Mouse (Mus musculus): ENCODE data around the gene Gc. TPM values are rescaled to one million over a fixed set of nuclear protein-coding genes. Genes with fewer than 3 reads are reported as not detected.

Gene Gc
- total and polyA plus RNA-seq, 2 experiments from 2014 or later, result 0.53 TPM; not detected in 1

- 30% methylated on average over 1 of the region's 1 CpGs for WGBS
- ATAC-seq (ENCODE audit: insufficient read depth, low read depth) (no peak), DNase-seq (ENCODE audit: low spot score) (no peak)
- Histone ChIP-seq H3K27me3 (ENCODE audit: control insufficient read depth, insufficient read depth, low read length) (no peaks in the 10 kb centered on the region), H3K9me3 (replicated peaks; ENCODE audit: control insufficient read depth, low read length) (no peaks in the 10 kb centered on the region), H3K4me3 (ENCODE audit: low read depth, low read length) (no peak overlapping the region), H3K27ac (ENCODE audit: low read depth) (no peak overlapping the region), H3K36me3 (replicated peaks; ENCODE audit: control insufficient read depth, insufficient read depth, low read length) (no peaks in the 10 kb centered on the region), H3K4me1 (ENCODE audit: control insufficient read depth, insufficient read depth) (no peaks in the 10 kb centered on the region), H3K4me2 (ENCODE audit: low read depth, low read length) (no peak overlapping the region), H3K9ac (replicated peaks; ENCODE audit: low read depth, low read length) (no peak overlapping the region)
- TF ChIP-seq CTCF (IDR thresholded peaks at IDR 0.05; ENCODE audit: low read depth), result no peak
- TF ChIP-seq EP300 (IDR thresholded peaks at IDR 0.05; ENCODE audit: low read depth), result no peak
These were observed 67.3 kb downstream of the Gc start for GRCm38 (mm10) chr5:89390405-89390804.

GRCm38 (mm10) chr5:89384204-89384603 lies 73.5 kb downstream of the Gc start:
- Histone ChIP-seq H3K4me2 (ENCODE audit: low read depth, low read length) (no peak overlapping the region), H3K27me3 (ENCODE audit: control insufficient read depth, insufficient read depth, low read length) (no peaks in the 10 kb centered on the region), H3K36me3 (replicated peaks; ENCODE audit: control insufficient read depth, insufficient read depth, low read length) (no peaks in the 10 kb centered on the region), H3K9me3 (replicated peaks; ENCODE audit: control insufficient read depth, low read length) (no peaks in the 10 kb centered on the region), H3K4me1 (ENCODE audit: control insufficient read depth, insufficient read depth) (no peaks in the 10 kb centered on the region), H3K9ac (replicated peaks; ENCODE audit: low read depth, low read length) (no peak overlapping the region), H3K27ac (ENCODE audit: low read depth) (no peak overlapping the region), H3K4me3 (ENCODE audit: low read depth, low read length) (no peak overlapping the region)
- ATAC-seq (ENCODE audit: insufficient read depth, low read depth) (no peak), DNase-seq (ENCODE audit: low spot score) (peak; percentile 40)
- peak; percentile 65 for TF ChIP-seq CTCF (IDR thresholded peaks at IDR 0.05; ENCODE audit: low read depth)
- TF ChIP-seq EP300 (IDR thresholded peaks at IDR 0.05; ENCODE audit: low read depth), result no peak
- WGBS, result 21% methylated on average over 5 of the region's 5 CpGs

DNA sequence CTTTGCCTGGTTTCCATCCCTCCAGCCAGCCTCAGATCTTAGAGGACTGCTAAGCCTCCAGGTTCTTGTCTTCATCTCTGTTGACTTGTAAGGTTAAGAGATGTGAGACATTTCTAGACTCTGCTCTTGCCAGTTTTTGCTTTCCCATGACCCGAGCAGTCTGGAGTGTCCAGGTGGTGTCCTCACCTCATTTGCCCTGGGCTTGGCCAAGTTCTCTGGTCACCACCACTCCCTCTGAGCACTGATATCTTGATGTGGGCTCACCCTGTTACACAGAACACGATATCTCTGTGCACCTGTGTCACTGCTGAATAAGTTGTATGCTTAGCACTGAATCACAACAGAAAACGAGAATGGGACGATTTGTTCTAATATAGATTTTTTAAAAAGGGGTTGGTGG lies 76.4 kb downstream of the Gc start:
- WGBS, result 70% methylated on average over 4 of the region's 4 CpGs
- Histone ChIP-seq H3K9me3 (replicated peaks; ENCODE audit: control insufficient read depth, low read length) (no peaks in the 10 kb centered on the region), H3K9ac (replicated peaks; ENCODE audit: low read depth, low read length) (no peak overlapping the region), H3K4me2 (ENCODE audit: low read depth, low read length) (no peak overlapping the region), H3K4me3 (ENCODE audit: low read depth, low read length) (no peak overlapping the region), H3K4me1 (ENCODE audit: control insufficient read depth, insufficient read depth) (no peaks in the 10 kb centered on the region), H3K36me3 (replicated peaks; ENCODE audit: control insufficient read depth, insufficient read depth, low read length) (no peaks in the 10 kb centered on the region), H3K27me3 (ENCODE audit: control insufficient read depth, insufficient read depth, low read length) (no peaks in the 10 kb centered on the region), H3K27ac (ENCODE audit: low read depth) (no peak overlapping the region)
- no peak for ATAC-seq (ENCODE audit: insufficient read depth, low read depth)
- no peak for TF ChIP-seq CTCF (IDR thresholded peaks at IDR 0.05; ENCODE audit: low read depth)
- TF ChIP-seq EP300 (IDR thresholded peaks at IDR 0.05; ENCODE audit: low read depth), result no peak
- no peak for DNase-seq (ENCODE audit: low spot score)

GRCm38 (mm10) chr5:89370140-89370539 lies 87.6 kb downstream of the Gc start:
- no peaks in the 10 kb centered on the region for H3K36me3 ChIP-seq (replicated peaks; ENCODE audit: control insufficient read depth, insufficient read depth, low read length)
- H3K9me3 ChIP-seq (replicated peaks; ENCODE audit: control insufficient read depth, low read length), result no peaks in the 10 kb centered on the region
- TF ChIP-seq EP300 (IDR thresholded peaks at IDR 0.05; ENCODE audit: low read depth) (no peak), CTCF (IDR thresholded peaks at IDR 0.05; ENCODE audit: low read depth) (no peak)
- H3K9ac ChIP-seq (replicated peaks; ENCODE audit: low read depth, low read length), result no peak overlapping the region
- H3K4me3 ChIP-seq (ENCODE audit: low read depth, low read length), result no peak overlapping the region
- peaks cover 4% of the 10 kb centered on the region; the same call in 1 of the 2 replicates for H3K4me1 ChIP-seq (ENCODE audit: control insufficient read depth, insufficient read depth)
- no peak overlapping the region for H3K4me2 ChIP-seq (ENCODE audit: low read depth, low read length)
- peak overlapping the region; percentile 57 for H3K27ac ChIP-seq (ENCODE audit: low read depth)
- 26% methylated on average over 1 of the region's 1 CpGs for WGBS
- H3K27me3 ChIP-seq (ENCODE audit: control insufficient read depth, insufficient read depth, low read length), result no peaks in the 10 kb centered on the region
- DNase-seq (ENCODE audit: low spot score), result peak; percentile 60
- ATAC-seq (ENCODE audit: insufficient read depth, low read depth), result peak; percentile 84

DNA sequence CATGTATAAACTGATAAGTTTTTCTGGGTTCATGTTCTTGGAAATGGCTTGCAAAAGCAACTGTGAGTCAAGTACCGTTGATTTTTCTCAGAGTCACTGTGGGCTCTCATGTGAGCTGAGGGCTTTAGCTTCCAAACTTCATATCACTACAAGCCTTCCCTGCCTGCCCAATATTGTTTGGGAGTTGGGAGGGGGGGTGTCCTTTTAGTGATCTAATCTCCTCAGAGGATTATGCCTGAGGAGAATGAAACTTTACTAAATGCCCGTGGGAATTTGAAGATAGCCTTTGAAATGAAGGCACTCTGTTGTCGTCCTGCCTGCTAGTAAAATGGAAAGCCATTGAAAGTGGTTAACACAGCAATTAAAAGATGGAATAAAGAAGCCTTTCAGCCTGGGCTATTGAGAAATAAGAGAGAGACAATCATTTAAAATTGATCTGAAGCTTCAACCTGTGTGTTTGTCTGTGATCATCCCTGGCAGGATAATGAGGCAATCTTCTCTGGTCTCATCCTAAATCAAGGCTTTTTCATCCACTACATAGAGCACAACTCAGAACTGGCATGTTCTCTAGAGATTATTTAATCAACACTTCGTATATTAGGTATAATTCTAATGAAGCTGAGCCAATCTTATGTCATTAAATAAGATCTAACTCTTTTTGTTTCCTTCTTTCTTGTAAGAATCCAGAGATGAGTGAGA lies 89.5 kb downstream of the Gc start:
- H3K4me2 ChIP-seq (ENCODE audit: low read depth, low read length), result no peak overlapping the region
- 55% methylated on average over 4 of the region's 4 CpGs for WGBS
- no peaks in the 10 kb centered on the region for H3K9me3 ChIP-seq (replicated peaks; ENCODE audit: control insufficient read depth, low read length)
- H3K27ac ChIP-seq (ENCODE audit: low read depth), result no peak overlapping the region
- no peak for ATAC-seq (ENCODE audit: insufficient read depth, low read depth)
- peaks cover 4% of the 10 kb centered on the region; the same call in 1 of the 2 replicates for H3K4me1 ChIP-seq (ENCODE audit: control insufficient read depth, insufficient read depth)
- TF ChIP-seq CTCF (IDR thresholded peaks at IDR 0.05; ENCODE audit: low read depth) (no peak), EP300 (IDR thresholded peaks at IDR 0.05; ENCODE audit: low read depth) (no peak)
- H3K27me3 ChIP-seq (ENCODE audit: control insufficient read depth, insufficient read depth, low read length), result no peaks in the 10 kb centered on the region
- no peak for DNase-seq (ENCODE audit: low spot score)
- no peaks in the 10 kb centered on the region for H3K36me3 ChIP-seq (replicated peaks; ENCODE audit: control insufficient read depth, insufficient read depth, low read length)
- H3K9ac ChIP-seq (replicated peaks; ENCODE audit: low read depth, low read length), result no peak overlapping the region
- no peak overlapping the region for H3K4me3 ChIP-seq (ENCODE audit: low read depth, low read length)

Other genes starting within 250 kb of the Gc start
- gene Npffr2, start 69.5 kb upstream of the Gc start, total RNA-seq (2014; rRNA removed; ENCODE audit: low replicate concordance), result not detected in 2 replicates
- not detected in 2 replicates for gene Npffr2, start 69.5 kb upstream of the Gc start, polyA plus RNA-seq (2015; fragmentation: Nextera tagmentation; extraction: Ambion mirVana)